Mouse (Mus musculus): ENCODE results near the gene Cabcoco1. TPM values are rescaled to one million over a fixed set of nuclear protein-coding genes. Genes with fewer than 3 reads are reported as not detected.

Cabcoco1 gene
- total RNA-seq (2012; rRNA removed), result not detected in 2 replicates

DNA sequence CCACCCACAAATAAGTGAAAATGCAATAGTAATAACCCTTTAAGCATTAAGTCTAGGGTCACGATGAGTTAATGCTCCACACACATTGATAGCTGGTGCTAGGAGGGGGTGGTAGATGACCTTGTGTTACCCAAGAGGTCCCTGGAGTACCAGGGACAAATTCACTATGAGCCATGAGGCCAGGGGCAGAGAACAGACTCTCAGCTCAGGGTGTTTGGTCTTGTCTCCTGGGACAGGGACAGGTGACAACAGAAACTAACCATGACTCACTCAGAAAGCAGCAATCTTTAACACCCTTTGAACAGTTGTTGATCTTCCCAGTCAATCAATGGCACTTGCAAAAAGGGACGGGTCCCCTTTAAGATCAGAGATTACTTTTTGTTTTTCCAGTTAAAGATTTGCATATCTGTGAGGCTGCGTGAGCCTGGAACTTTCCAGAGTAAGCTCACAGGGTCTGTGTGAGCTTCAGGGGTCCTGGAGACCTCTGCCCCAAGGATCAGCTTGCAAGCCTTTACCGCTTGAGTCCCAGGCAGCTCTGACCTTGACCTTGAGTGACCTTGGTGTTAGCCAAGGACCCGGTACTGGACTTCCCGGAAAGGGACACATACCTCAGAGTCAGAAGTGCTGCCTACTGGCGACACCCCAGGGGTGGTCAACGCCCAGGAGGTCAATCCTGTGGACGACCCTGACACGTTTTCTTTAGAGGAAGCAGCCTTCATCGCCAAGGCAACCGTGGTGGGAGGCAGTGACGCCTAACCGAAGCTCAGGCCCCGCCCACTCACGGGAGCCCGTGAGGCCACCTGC, at the start of gene Cabcoco1:
Cabcoco1 (minus strand) TSS at position 758 of the 804 bp plus-strand sequence.
- Histone ChIP-seq H3K4me1 (ENCODE audit: control insufficient read depth in 2 of 2, insufficient read depth in 2 of 2, low read length in 2 of 2, poor library complexity in 1 of 2) (peaks cover 4 to 9% of the 10 kb centered on the region in 2 experiments; a peak in 2 of 4 replicates), H3K4me3 (ENCODE audit: insufficient read depth in 1 of 2, low read depth in 1 of 2, low read length in 2 of 2, poor library complexity in 1 of 2, severe bottlenecking in 1 of 2) (0 out of 4 replicates have a peak within 1 kb of the TSS, but pooled peaks of 1 of the 2 experiments have one; percentile 7), H3K9ac (ENCODE audit: insufficient read depth, low read depth, low read length, poor library complexity, severe bottlenecking) (no peak within 1 kb of the TSS), H3K27ac (ENCODE audit: insufficient read depth, low read depth, low read length, poor library complexity, severe bottlenecking) (no peak within 1 kb of the TSS), H3K36me3 (ENCODE audit: control insufficient read depth, insufficient read depth, low read length, poor library complexity, severe bottlenecking) (no peaks in the 10 kb centered on the region), H3K9me3 (ENCODE audit: control insufficient read depth, insufficient read depth, low read depth, low read length) (no peaks in the 10 kb centered on the region)
- no peak for TF ChIP-seq MAFK (IDR thresholded peaks at IDR 0.05; ENCODE audit: insufficient read depth, low read depth, low read length)
- TF ChIP-seq HCFC1 (IDR thresholded peaks at IDR 0.05; ENCODE audit: borderline replicate concordance, insufficient read depth, low read length), result no peak
- no peak for TF ChIP-seq CHD2 (IDR thresholded peaks at IDR 0.05; ENCODE audit: low read depth, low read length)
- TF ChIP-seq ZC3H11A (IDR thresholded peaks at IDR 0.05; ENCODE audit: borderline replicate concordance, low read depth, low read length), result no peak
- TF ChIP-seq ZNF384 (IDR thresholded peaks at IDR 0.05; ENCODE audit: low read depth, low read length), result no peak
- DNase-seq (ENCODE audit: low read depth, low spot score), result peak; percentile 63
- in situ Hi-C loops (cut with MboI; ENCODE audit: low sequenced_read_pairs in 2 of 2, unreplicated experiment in 2 of 2), result no loop called here

DNA sequence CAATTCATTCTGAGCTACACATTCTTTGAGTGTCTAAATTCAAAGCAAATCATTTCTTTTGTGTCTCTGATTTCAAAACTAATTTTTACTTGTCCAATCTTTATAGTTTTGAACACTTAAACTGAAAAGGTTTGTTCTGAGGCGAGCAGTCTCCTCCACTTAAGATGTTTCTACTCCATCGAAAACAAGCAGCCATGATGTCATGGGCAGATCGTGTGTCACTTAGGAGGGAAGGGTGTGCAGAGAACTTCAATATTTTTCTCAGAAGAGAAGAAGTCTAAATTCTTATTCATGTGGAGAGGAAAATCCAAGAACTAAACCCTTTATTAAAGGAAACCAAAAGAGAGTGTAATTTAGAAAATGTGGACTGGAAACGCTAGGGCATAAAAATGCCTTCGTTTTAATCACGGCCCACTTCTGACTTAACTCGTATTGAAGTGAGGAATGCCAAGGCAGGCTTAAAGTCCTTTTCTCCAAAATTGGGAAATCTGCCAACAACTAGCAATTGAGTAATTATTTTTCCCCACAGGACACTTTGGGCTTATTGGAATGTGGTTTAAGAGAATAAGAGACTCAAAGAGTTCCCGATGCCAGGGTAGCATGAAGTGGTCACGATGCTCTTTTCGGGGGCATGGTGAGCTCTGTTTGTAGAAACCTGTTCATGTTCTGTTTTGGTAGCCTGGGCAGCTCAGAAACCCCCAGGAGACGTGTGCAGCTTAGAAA, 48.0 kb upstream of the Cabcoco1 start:
- H3K27ac ChIP-seq (ENCODE audit: insufficient read depth, low read depth, low read length, poor library complexity, severe bottlenecking), result no peak overlapping the region
- H3K4me3 ChIP-seq (ENCODE audit: insufficient read depth in 1 of 2, low read depth in 1 of 2, low read length in 2 of 2, poor library complexity in 1 of 2, severe bottlenecking in 1 of 2), result no peak overlapping the region
- no peaks in the 10 kb centered on the region for H3K9me3 ChIP-seq (ENCODE audit: control insufficient read depth, insufficient read depth, low read depth, low read length)
- H3K36me3 ChIP-seq (ENCODE audit: control insufficient read depth, insufficient read depth, low read length, poor library complexity, severe bottlenecking), result no peaks in the 10 kb centered on the region
- no peaks in the 10 kb centered on the region for H3K4me1 ChIP-seq (ENCODE audit: control insufficient read depth in 2 of 2, insufficient read depth in 2 of 2, low read length in 2 of 2, poor library complexity in 1 of 2)
- DNase-seq (ENCODE audit: low read depth, low spot score), result no peak
- in situ Hi-C loops (cut with MboI; ENCODE audit: low sequenced_read_pairs in 2 of 2, unreplicated experiment in 2 of 2), result no loop called here
- no peak for TF ChIP-seq ZNF384 (IDR thresholded peaks at IDR 0.05; ENCODE audit: low read depth, low read length)
- TF ChIP-seq HCFC1 (IDR thresholded peaks at IDR 0.05; ENCODE audit: borderline replicate concordance, insufficient read depth, low read length), result no peak
- TF ChIP-seq MAFK (IDR thresholded peaks at IDR 0.05; ENCODE audit: insufficient read depth, low read depth, low read length), result no peak
- no peak for TF ChIP-seq ZC3H11A (IDR thresholded peaks at IDR 0.05; ENCODE audit: borderline replicate concordance, low read depth, low read length)
- TF ChIP-seq CHD2 (IDR thresholded peaks at IDR 0.05; ENCODE audit: low read depth, low read length), result no peak
- no peak overlapping the region for H3K9ac ChIP-seq (ENCODE audit: insufficient read depth, low read depth, low read length, poor library complexity, severe bottlenecking)

DNA sequence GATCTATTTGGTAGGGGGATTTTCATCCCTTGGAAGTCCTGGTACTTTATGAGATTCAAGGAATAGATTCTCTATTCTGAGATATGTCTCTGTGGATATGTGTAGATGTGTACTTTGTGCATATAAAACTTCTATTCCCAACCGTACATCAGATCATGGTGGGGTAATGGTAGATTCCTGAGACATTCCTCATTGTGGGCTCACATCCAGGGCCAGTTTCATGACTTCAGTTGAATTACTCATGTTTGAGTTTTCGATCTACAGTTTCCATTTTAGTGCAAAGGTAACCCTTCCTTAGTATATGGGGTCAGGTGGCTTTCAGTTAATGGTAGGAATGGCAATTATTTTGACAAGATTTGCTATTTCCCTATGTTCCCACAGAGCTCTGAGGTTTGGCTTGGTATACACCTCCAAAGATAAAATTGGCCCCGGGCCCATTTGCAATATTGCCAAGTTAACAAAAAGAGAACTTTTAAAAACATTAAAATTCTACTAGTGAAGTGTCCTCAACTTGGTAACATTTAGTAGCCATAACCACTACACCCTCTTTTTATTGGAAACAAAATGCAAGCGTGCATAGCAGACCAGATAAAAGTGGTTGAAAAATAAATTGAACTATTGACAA, 45.8 kb upstream of the Cabcoco1 start:
- in situ Hi-C loops (cut with MboI; ENCODE audit: low sequenced_read_pairs in 2 of 2, unreplicated experiment in 2 of 2), result no loop called here
- Histone ChIP-seq H3K4me1 (ENCODE audit: control insufficient read depth in 2 of 2, insufficient read depth in 2 of 2, low read length in 2 of 2, poor library complexity in 1 of 2) (no peaks in the 10 kb centered on the region), H3K4me3 (ENCODE audit: insufficient read depth in 1 of 2, low read depth in 1 of 2, low read length in 2 of 2, poor library complexity in 1 of 2, severe bottlenecking in 1 of 2) (no peak overlapping the region), H3K27ac (ENCODE audit: insufficient read depth, low read depth, low read length, poor library complexity, severe bottlenecking) (no peak overlapping the region), H3K9me3 (ENCODE audit: control insufficient read depth, insufficient read depth, low read depth, low read length) (no peaks in the 10 kb centered on the region), H3K36me3 (ENCODE audit: control insufficient read depth, insufficient read depth, low read length, poor library complexity, severe bottlenecking) (no peaks in the 10 kb centered on the region), H3K9ac (ENCODE audit: insufficient read depth, low read depth, low read length, poor library complexity, severe bottlenecking) (no peak overlapping the region)
- DNase-seq (ENCODE audit: low read depth, low spot score), result no peak
- no peak for TF ChIP-seq CHD2 (IDR thresholded peaks at IDR 0.05; ENCODE audit: low read depth, low read length)
- TF ChIP-seq HCFC1 (IDR thresholded peaks at IDR 0.05; ENCODE audit: borderline replicate concordance, insufficient read depth, low read length), result no peak
- TF ChIP-seq MAFK (IDR thresholded peaks at IDR 0.05; ENCODE audit: insufficient read depth, low read depth, low read length), result no peak
- no peak for TF ChIP-seq ZNF384 (IDR thresholded peaks at IDR 0.05; ENCODE audit: low read depth, low read length)
- no peak for TF ChIP-seq ZC3H11A (IDR thresholded peaks at IDR 0.05; ENCODE audit: borderline replicate concordance, low read depth, low read length)

DNA sequence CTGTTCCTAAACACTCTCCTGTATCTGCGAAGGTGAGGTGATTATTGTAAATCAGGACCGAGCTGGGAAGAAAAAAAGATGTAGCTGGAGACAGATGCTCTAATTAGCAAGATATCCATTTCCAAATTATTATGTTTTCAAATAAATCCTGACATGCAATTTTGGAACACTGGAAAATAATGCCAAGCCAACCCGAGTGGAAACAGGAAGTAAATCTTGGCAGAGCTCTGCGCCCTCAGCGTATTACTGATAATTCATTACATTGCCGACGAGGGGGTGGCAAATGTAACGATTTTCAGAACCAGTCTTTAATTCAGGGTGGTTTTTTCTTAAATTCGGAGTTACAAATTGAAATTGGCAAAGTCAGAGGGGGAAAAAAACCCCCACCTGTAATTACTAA, 35.6 kb upstream of the Cabcoco1 start:
- Histone ChIP-seq H3K4me3 (ENCODE audit: insufficient read depth in 1 of 2, low read depth in 1 of 2, low read length in 2 of 2, poor library complexity in 1 of 2, severe bottlenecking in 1 of 2) (no peak overlapping the region), H3K36me3 (ENCODE audit: control insufficient read depth, insufficient read depth, low read length, poor library complexity, severe bottlenecking) (no peaks in the 10 kb centered on the region), H3K27ac (ENCODE audit: insufficient read depth, low read depth, low read length, poor library complexity, severe bottlenecking) (no peak overlapping the region), H3K4me1 (ENCODE audit: control insufficient read depth in 2 of 2, insufficient read depth in 2 of 2, low read length in 2 of 2, poor library complexity in 1 of 2) (no peaks in the 10 kb centered on the region), H3K9ac (ENCODE audit: insufficient read depth, low read depth, low read length, poor library complexity, severe bottlenecking) (no peak overlapping the region), H3K9me3 (ENCODE audit: control insufficient read depth, insufficient read depth, low read depth, low read length) (no peaks in the 10 kb centered on the region)
- TF ChIP-seq ZNF384 (IDR thresholded peaks at IDR 0.05; ENCODE audit: low read depth, low read length), result no peak
- no peak for TF ChIP-seq MAFK (IDR thresholded peaks at IDR 0.05; ENCODE audit: insufficient read depth, low read depth, low read length)
- TF ChIP-seq ZC3H11A (IDR thresholded peaks at IDR 0.05; ENCODE audit: borderline replicate concordance, low read depth, low read length), result no peak
- no peak for TF ChIP-seq CHD2 (IDR thresholded peaks at IDR 0.05; ENCODE audit: low read depth, low read length)
- TF ChIP-seq HCFC1 (IDR thresholded peaks at IDR 0.05; ENCODE audit: borderline replicate concordance, insufficient read depth, low read length), result no peak
- DNase-seq (ENCODE audit: low read depth, low spot score), result no peak
- in situ Hi-C loops (cut with MboI; ENCODE audit: low sequenced_read_pairs in 2 of 2, unreplicated experiment in 2 of 2), result no loop called here
